Mouse (Mus musculus) cerebellum, adult 9-10 months (tissue): ENCODE data around the gene Slco3a1.

Experiments
- DNase-seq: peaks from one replicate; pipeline ENCODE4 v3.0.0; 2022

Gene Slco3a1

DNA sequence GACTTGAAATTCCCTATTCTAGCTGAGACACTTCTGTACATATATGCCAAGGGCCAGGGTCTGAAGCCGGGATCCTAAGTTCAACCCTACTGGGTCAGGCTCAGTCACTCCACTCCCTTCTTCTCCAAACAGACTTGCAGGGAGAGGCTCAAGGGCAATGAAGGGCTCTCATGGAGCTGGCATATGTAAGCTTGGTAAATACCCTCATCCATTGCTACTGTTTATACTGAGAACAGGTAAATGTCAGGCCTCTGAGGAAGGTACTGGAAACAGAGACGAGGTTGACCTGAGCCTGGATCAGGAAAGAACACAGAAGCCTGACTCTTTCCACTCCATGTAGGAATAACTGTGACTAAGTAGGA is 70.6 kb downstream of the Slco3a1 start:
- DNase-seq = no peak

DNA sequence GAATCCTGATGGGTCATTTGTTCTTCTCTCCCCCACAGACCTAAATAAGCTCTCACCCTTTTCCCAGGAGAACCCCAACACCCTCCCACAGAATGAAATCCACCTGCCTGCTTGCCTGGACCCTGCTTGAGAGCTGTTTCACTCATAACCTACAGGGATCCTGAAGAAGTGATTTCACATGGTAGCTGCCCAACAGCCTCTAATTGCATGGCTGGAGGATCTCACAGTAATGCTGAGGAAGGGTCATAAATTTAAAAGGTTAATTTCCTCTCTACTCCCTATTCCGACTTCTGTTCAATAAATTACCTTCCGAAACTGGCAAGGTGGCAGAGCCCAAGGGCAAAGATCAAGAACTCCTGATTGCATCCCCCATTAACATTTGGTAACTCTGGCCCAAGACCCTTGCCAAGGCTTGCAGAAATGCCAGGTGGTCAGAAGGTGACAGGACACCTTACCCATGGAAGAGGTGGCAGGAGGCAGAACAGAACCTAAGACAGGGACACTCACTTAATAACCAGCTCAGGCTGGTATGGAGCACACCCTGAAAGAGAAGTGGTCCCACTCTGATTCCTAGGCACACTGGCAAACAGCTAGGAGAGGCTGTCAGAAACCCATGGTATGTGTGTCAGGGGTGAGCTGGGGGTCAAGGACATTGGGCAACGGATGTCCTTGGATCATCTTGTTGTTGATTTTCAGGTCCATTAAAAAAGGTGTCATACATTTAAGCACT is 71.1 kb downstream of the Slco3a1 start:
- DNase-seq = no peak

DNA sequence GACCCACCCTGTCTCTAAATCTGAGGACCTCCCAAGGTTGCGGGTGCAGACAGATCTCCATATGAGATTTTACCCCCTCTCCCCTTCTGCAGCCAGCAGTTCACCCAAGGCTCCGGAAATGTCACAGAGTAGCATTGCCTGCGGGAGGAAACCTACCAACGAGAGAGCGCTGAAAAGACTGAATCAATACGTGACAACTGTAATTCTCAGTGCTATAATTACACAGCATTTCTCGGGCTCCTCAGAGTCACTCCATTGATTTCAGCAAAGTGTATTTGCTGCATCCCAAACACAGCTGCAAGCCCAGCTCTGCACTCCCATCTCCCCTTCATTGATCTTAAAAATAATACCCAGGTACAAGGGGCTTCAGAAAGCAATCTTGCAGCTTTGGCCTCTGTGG is 82.8 kb downstream of the Slco3a1 start:
- DNase-seq = no peak

DNA sequence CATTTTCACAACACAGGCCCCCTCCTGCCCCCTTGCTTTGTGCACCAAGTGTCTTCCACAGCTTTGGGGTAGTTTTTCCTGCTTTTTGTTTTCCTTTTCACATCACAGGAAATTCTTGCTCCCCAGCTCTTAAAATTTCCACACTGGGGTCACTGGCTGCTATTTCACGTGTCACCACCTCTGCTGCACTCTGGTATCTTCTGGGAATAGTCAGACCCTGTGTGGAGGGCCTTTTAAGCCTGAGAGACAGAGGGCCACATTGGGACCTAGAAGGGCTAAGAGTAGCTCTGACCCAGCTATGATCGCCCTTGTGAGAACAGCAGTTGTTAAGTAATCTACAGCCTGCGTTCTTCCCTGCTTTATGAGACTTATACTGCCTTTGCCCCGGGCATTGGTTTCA is 87.7 kb downstream of the Slco3a1 start:
- DNase-seq = no peak

DNA sequence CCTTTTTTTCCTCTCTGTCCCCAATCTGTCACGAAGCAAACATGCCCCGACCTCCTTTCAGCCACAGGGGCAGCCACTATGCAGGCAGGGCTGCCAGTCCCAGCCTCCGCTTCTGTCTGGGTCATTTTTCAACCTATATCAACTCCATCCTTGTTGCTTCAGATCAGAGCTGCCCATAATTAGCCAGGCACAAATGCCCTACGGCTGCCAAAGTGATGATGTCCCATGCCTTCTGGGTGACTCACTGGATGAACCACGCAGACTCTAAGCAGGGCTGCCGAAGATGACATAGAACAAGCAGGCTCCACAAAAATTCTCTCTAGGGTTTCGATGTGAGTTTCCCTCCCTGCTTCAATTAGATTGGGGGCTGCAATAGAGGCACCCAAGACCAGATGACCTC is 89.9 kb downstream of the Slco3a1 start:
- peak; percentile 62 for DNase-seq

DNA sequence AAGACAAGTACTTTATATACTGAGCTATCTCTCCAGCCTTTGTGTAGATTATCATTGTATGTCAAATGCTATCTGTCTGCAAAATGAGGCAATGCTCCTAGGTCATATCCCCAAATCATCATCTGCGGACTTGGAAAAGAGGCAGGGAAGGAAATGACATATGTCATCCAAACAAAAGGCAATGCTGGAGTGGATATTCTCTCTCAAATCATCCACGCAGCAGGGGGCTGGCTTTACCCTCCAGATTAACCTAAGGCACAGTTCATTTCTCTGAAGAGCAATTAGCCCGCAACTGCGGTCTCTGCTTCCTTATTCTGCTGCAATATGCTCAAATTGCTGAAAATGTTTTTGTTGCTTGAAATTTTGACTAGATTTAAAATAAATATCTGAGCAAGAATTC is 92.1 kb downstream of the Slco3a1 start:
- peak; percentile 52 for DNase-seq

DNA sequence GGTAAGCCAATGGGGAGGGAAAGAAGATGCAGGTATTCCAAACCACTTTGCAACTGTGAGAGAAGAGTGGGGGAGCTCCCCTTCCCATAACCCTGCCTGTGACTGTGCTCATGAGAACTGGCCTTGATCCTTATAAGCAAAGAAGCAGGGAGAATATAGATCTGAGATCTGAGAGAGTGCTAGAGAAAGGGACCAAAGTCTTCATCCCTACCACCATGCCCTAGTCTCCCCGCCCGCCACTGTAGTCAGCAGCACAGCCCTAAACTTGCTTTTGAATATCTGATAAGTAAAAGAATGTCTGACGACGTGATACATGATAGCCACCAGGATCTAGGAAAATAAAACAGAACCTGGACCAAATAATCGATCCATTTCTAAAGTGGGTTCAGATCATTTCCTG is 92.8 kb downstream of the Slco3a1 start:
- no peak for DNase-seq

DNA sequence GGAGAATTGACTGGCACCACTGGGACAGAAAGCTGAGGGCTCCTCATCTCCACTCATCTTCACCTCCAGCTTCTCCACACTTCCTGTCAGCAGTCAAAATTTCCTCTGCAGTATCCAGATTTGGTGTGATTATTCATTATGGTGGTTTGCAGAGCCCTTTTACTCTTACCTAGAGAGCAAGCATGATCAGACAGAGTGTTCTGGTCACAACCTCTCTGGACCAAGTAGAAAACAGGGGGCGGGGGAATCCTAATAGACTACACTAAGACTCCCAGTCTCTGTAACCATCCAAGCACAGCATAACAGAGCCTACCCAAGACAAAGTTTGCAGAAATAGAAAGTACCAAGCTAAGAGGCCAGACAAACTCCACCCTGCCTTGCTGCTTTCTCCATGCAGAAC is 93.4 kb downstream of the Slco3a1 start:
- DNase-seq = no peak

DNA sequence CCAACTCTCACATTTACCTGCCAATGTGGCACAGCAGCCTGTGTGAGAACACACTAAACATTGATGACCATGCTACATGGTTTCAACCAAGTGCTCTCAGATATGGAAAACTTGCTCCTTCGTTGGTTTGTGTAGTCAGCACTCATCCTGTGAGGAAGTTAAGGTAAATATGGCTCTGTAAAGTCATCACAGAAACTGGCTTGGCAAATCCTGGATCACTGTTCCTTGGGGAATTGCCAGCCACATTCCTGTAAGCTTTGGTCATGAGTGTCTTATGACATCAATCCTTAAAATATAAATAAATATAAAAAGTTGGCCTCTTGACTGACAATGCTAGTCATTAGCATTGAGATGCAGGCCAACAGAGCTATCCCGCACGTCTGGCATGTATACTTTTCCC is 94.8 kb downstream of the Slco3a1 start:
- no peak for DNase-seq

DNA sequence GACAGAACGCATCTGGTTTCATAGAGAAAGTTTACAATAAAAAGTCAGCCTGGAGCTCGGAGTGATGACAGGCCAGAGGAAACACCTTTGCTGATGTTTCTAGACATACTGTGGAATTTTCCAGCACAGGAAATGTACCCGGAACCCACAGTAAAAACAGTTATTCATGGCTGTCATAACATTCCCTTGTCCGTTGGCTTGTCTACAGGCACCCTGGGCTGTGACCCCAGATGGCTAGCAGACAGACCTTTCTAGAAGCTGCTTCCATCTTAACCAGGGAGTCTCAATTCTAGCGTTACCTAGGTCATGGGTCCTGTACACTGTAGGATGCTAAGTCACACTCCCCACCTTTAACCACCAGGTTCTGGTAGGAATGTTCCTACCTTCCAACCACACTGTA is 95.3 kb downstream of the Slco3a1 start:
- peak; percentile 44 for DNase-seq

DNA sequence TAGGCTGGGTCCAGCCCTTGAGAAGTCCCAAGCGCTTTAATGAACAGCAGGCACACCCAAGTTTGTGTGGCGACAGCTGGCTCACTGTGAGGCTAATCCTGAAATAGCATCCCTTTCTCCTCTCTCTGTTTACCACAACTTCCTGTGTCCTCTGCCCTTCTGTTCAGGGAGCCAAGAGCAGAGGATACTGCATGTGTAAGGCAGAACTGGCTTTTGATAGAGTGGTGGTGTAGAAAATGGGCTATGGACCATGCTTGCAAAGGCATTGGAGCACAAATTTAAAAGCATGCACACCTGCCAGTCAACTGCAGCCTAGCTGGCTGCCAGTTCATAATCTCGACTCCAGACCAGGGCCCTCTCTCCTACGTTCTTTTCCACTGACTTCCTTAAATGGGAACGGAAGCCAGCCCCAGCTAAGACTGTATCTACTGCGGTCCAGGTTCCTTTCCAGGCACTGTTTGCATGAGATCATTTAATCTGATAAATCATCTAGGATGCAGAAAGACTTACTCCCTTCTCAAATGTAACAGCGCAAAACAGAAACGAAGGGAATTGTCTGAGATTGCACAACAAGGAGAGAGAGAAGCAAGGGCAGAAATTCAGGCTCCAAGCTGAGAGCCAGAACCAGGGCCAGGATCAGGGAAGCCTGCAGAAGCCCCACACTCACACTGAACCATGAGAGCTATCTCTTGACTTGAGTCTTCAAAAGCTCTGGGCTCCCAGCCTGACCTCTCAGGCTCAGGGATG is 95.9 kb downstream of the Slco3a1 start:
- no peak for DNase-seq

DNA sequence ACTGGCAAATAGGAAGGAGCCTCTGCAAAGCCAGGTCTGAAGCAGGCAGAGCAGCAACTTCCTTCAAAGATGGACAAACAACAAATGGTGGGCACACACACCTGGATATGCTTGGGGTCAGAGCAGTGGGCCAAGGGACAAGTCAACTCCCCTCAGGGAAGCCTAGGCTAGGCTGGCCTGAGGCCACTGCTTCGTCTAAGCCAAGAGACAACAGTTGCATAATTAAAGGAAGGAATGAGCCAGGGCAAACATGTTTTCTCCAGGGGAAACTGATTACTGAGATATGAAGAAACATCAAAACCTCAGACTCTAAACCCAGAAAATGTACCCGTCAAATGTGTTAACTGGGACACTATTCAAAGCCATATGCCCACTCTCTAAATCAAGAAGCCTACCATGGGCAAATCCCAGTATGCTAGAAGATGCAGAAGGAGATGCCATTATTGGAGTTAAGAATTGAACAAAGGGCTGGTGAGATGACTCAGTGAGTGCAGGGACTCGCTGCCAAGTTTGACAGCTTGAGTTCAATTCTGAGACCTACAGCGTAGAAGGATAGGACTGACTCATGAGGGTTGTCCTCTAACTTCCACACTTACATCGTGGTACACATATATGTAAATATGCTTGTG is 97.1 kb downstream of the Slco3a1 start:
- DNase-seq = peak; percentile 81

DNA sequence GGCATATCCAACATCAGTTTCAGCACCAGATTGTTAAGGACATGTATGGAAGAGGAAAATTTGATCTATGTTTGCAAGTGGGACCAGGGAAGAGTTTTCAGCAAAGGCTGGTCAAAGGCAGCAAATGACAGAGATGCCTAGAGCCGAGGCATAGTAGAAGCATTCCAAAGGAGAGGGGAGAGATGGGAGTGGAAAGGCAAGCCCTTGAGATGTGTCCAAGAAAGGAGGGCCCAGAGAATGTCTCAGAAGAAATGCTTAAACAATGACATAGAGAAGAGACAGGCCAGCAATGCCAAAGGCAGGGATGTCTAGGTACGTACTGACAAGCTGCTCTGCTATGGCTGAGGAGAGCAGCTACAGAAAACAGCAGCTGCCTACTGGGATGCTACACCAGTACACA is 97.8 kb downstream of the Slco3a1 start:
- no peak for DNase-seq

DNA sequence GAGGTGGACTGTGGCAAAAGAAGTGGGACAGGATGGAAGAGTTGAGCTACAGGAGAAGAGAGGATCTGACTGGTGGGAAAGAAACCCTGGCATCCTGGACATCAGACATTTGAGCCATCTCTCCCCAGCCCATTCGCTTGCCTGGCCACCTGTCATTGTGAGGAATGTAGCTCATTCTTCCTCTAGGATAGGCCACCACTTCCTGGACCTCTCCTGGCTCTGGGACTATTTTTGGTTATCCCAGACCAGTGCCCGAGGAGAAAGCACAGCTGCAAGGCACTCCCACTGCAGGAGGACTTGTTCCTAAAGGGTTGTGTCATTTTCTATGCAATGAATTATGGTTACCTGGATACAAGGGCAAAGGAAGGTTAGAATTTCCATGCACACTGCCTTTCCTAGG is 103.5 kb downstream of the Slco3a1 start:
- DNase-seq = no peak

DNA sequence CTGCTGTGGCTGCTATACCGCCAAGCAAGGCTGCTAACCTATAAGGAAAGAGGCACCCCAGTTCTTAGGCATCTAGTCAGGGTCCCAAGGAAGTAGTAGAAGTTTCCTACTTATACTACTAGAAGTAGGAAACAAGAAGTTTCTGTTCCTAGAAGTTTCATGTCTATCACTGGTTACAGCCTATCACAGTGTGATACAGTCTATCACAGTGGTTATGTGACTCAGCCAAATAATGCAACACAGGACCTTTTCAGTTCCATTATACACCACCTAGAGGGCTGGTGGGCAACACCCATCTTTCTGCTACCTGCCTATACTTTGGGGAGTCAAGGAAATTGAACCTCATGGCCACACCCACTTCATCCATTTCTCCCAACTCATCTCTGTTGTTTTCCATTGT is 104.8 kb downstream of the Slco3a1 start:
- no peak for DNase-seq

DNA sequence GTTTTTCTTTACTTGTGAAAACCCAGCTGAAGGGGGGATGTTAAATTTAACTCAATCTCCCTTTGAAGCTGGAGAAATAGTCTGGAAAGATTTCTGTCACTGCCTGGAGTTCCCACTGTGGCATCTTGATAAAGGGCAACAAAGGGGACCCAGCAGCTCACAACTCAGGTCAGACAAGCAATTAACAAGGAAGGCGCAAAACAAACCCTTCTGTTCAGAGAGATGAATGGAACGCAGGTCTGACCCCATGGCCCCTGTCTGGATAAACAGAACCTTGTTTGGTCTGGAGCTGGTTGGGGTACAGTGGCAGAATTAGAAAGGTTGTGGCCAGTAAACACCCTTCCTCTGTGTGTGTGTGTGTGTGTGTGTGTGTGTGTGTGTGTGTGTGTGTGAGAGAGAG is 106.8 kb downstream of the Slco3a1 start:
- no peak for DNase-seq

DNA sequence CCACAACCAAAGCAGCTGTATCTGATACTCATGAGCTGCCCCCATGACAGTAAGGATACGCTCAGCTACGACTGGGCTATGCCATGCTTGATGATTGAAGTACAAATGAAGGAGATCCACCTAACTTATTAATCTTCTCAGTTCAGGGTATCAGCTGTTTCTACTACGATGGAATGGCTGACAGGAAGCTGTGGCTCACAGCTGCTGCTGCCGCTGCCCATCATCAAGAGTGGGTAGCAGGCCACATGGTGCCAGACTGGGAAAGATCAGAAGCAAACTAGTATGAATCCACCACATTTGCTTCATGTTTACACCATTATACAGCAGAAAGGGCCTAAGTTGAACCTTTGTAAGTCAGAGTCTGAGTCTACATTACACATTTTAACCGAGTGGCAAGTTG is 109.4 kb downstream of the Slco3a1 start:
- no peak for DNase-seq

DNA sequence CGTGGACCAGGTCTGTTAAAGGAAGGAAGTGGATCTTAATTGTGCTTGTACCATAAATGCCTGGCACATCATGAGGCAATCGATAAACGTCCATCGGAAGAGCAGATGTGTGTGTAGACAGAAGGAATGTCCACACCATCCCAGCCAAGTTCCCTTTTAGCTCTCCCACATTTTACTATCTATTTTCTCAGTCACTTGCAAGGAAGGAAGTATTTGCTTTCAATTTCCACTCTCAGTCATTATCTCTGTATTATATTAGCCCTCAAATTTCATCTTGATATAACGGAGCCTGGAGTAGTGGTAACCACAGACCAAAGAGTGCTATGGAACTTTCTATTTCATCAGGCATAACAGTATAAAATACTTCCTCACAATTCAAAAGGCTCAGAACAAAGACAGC is 112.2 kb downstream of the Slco3a1 start:
- DNase-seq = no peak

DNA sequence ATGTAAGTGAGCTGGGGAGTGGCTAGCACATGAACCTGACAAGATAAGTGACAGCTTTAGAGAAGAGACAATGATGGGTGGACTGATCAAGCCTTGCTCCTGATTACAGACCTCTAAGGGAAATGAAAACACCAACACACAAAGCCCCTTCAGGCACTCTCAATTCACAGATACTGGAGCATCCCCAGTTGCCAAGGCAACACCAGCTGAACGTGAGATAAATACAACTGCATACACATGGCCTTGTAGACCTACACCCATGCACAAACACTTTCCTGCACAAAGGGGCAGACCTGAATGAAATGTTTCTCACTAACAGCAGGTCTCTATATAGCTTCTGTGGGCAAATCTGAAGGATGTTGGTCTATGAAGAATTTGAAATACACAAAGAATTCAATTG is 117.0 kb downstream of the Slco3a1 start:
- no peak for DNase-seq

DNA sequence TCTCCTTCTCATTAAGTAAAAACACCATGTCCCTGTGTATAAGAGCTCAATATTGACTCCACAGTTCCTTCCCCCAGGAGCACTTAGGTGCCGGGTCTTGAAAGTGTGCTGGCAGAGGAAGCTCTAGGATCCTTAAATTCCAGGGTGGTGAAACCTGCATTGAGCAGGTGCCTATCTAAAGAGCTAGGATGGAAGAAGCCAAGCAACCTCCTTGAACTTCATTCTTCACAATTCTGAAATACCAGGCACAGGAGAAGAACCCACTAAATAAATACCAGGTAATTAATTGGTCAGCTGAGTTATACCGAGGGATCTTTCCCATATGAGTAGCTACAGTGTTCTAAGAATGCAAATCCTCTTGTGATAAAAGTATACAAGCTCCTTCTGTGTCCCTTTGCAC is 117.9 kb downstream of the Slco3a1 start:
- no peak for DNase-seq

DNA sequence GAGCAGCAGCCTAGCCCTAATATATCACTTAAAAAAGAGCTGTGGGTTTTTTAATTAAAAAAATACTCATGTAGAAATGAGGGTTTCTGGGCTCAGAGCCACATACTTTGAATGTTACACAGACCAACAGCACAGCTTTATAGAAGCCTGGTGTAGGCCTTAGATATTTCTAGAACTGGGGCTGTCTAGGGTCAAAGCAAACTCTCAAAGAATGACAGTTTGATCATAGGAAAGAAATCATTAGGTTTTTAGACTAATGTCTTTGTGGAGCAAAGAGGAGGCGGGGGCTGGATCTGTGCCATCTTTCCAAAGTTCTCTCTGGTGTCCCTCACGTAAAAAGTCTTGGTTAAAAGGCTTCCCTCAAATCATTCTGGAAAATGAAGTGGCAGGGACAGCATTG is 121.6 kb downstream of the Slco3a1 start:
- DNase-seq = no peak

DNA sequence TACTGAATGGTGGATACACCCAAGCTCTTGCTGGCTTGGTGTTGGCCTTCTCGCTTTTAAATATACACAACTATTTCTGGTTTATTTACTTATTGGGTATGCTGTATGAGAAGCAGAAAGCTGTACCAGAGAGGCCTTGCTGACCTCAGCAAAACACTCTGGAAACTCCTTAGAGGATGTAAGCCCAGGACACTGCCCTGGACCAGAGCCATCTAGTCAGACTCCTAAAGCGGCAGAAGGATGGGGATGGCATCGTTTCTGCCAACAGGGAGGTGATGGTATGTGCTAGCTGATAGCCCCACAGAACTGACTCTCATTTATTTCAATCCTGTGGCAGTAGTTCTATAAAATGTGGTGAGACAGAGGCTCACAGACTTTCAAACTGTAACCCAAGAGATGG is 125.3 kb downstream of the Slco3a1 start:
- no peak for DNase-seq

DNA sequence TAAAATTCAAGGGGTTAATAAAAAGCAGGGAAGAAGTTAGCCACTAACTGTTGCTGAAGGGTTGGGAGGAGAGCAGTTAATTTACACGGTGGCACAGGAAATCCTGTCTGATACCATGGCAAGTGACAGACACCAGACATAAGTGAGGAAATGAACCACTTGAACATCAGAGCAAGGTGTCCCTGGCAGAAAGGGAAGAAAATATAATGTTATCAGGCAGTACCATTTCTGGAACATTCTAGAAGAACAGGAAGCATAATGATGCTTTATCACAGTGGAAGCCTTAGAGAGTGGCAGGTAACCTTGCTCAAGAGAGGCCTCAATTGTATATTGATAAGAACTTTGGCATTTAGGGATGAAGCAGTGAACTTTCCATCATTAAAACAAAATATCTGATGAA is 127.4 kb downstream of the Slco3a1 start:
- DNase-seq = no peak

DNA sequence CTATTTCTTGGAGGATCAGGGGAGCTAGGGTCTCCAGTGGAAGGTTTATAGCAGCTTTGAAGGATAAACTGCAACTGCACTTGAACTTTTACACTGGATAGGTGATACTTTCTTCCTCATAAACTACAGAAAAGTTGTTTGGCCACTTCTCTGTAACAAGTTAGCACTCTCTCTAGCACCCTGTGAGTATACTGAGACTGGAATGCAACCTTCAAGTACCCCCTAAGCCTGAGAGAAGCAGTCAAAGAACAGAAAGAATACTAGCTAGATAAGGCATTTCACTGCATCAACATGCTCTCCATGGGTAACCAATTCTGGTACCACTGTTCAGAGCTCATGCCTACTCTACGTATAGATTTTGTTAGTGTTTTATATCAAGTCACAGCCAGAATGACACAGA is 128.6 kb downstream of the Slco3a1 start:
- DNase-seq = no peak
